Mouse (Mus musculus): ENCODE measurements around the gene Ly6g5b.

DNA sequence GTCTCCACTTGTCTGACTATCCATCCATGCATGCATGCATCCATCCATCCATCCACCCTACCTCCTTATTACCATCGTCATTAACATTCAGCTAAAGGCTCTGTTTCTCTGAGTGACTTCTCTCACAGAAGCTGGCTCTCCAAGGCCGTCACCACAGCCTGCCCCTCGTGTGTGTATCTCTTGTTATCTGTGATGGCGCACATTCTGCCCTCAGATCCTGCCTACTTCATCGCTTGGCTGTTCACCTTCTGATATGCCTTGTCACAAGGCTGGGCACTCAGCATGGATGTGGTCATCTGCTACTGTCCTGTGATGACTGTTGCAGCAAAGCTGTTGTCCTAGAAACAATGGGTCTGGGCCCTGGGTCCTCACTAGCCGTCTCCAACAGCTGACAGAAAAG lies 10.5 kb downstream of the Ly6g5b start:
- no peak for TF ChIP-seq EP300 (IDR thresholded peaks at IDR 0.05; ENCODE audit: low read depth)
- no peak for TF ChIP-seq CTCF (IDR thresholded peaks at IDR 0.05; ENCODE audit: low read depth)

All from heart, postnatal 0 days (tissue).